Mouse (Mus musculus) megakaryocyte, adult 5-6 weeks (primary cell): ENCODE data around the gene Dazap1. TPM values are rescaled to one million over a fixed set of nuclear protein-coding genes. Genes with fewer than 3 reads are reported as not detected.
A peak's percentile ranks its signal among the peaks of the same experiment; 100 is the strongest.

ENCODE experiments used
- ATAC-seq: 2 replicates; pipeline ENCODE4 v1.8.0; 2016; ENCODE audit warnings: mild to moderate bottlenecking, inconsistent platforms; ENCODE audit not compliant: poor library complexity, severe bottlenecking
- total RNA-seq, 2 experiments: library from RNA; stranded (forward) in 1 of 2; stranded (reverse) in 1 of 2; fragments of 153-499, 151-499 nt in 1 of 2; fragments of 221-1000, 200-1000 nt in 1 of 2; gene quantifications; 2 replicates each; pipeline versions ENCODE4 v1.2.3 to v1.2.4; 2015 to 2017

The Dazap1 gene
- total RNA-seq, 2 experiments from 2014 or later = 41.4 to 200 TPM

- no peak for ATAC-seq
Measured at GRCm38 (mm10) chr10:80296824-80297223, 35.5 kb downstream of the Dazap1 start.

DNA sequence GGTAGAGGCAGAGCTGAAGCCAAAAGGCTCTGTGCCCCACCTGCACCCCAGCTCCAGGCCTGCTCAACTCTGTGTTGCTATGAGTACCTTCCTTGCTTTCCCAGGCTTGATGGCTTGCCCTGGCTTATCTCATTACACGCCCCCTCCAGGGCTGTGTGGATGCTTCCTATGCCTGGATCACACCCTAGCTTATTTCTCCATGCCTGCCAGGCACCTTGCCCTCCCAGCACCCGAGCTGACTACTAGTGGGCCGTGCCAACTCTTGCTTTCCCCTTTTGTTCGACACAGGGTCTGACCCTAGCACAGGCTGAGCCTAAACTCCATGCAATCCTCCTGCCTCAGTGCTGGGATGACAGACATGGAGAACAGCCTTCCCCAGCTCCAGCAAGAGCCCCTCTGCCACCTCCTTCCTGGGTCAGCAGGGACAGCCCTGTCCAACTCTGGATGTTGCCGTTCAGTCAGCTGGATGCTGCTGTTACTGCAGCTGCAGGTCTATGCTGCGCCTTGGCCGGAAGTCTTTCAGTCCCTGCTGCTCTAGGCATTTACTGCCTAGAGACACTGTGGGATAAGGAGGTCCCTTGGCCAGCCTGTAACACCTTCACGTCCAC lies 36.3 kb downstream of the Dazap1 start:
- no peak for ATAC-seq

DNA sequence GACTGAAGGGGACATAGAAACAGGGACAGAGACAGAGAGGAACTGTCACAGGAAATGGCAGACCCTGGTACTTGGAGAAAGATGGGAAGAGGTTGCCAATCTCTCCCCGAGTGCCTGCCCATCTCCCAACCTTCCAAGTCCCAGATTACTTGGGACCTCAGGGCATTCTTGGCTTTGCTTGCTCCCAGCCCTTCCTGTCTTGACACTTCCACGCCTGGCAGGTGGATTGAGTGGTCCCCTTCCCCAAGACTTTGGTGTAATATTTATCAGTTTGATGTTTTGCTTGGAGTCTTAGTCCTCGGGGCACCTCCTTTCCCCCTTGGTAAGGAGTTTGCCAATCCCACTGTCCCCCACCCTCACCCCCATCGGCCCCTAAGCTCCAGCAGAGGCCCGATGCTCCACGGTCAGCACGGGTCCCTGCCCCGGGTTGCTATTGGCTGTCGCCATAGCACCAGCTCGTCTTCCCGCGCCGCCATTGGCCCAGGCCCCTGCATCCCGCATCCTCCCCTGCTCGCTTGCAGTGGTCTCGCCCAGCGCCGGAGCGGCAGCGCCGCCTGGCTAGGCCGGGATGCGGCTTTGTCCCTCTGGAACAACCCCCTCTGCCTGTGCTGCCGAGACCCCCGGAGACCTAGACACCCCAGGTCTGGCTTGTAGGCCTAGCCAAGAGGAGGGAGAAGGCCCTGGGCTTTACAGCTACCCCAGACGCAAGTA lies 37.4 kb downstream of the Dazap1 start:
- no peak for ATAC-seq

DNA sequence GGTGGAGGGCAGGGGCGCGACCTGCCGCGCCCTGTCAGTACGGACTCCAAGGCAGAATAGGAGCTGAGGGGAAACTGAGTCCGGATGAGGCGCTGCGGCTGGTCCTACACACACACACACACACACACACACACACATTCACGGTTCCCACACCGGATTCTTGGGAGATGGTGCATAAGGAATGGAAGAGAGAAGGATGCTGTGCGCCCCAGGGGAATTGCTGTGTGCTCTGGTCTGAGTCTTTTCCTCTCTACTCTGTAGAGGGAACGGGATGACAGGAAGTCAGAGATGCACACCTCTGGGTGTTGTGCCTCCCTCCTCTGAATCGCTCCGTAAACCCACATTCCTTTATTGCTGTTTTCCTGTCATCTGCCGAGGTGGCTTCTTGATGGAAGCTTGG lies 38.0 kb downstream of the Dazap1 start:
- ATAC-seq = no peak

DNA sequence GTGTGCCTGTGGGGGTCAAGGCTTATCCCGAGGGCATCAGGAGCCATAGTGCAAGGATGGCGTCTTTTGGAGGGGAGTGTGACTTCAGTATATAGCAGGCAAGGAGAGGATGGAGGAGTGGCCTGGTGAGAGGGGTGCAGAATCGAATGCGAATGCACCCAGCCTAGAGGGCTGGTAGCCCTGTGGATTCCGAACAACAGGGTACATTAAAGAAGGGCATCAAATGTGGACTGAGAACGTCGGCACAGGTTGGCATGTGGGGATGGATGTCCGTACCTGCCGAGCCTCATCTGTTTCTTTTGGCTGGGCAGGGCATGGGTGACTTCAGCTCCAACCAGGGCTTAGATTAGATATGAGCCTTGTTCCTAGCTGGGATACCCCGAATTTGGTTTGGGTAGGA lies 38.5 kb downstream of the Dazap1 start:
- ATAC-seq = no peak

DNA sequence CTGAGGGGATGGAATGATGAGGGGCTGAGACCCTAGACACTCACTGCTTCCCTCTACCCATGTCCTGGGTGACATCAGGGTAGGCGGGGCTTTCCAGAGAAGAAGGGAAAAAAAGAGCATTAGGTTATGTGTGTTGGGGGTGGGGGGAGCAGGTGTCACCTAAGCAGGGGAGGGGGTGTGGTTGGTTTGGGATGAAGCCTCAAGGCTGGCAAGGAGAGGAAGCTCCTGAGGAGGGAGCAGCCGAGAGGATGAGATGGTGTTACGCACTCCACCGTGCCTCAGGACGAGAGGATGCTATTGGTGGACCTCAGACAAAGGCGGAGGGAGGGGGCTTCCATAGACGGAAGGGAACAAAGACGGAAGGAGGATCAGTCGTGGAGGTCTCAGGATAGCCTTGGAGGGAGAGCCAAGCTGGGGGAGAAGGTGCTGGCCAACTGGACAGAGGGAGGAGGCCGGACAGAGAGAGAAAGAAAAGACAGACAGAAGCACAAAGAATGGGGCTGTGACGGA lies 39.4 kb downstream of the Dazap1 start:
- no peak for ATAC-seq

- no peak for ATAC-seq
Measured at GRCm38 (mm10) chr10:80301256-80302081, 40.2 kb downstream of the Dazap1 start.

- no peak for ATAC-seq
Measured at GRCm38 (mm10) chr10:80302082-80302355, 40.7 kb downstream of the Dazap1 start.

DNA sequence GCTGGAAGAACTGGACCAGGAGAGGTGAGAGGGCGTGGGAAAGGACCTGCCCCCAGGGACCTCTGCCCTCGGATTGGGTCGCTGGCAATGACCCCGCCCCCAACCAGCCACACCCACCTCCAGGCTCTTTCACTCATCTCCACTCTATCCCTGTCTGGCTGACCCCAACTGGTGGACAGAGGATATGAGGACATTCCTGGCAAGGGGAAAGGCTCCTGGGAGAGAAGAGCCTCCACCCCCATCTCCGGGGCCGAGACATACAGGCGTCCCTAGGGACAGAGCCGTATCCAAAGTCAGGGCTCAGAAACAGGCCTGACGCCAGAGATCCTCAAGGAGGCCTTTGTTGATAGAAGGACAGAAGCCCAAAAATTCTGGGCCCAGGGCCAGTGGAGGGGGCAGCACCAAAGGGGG lies 41.2 kb downstream of the Dazap1 start:
- ATAC-seq = no peak

GRCm38 (mm10) chr10:80304458-80304857 lies 43.2 kb downstream of the Dazap1 start:
- peak; percentile 18; the same call in 1 of the 2 replicates for ATAC-seq

DNA sequence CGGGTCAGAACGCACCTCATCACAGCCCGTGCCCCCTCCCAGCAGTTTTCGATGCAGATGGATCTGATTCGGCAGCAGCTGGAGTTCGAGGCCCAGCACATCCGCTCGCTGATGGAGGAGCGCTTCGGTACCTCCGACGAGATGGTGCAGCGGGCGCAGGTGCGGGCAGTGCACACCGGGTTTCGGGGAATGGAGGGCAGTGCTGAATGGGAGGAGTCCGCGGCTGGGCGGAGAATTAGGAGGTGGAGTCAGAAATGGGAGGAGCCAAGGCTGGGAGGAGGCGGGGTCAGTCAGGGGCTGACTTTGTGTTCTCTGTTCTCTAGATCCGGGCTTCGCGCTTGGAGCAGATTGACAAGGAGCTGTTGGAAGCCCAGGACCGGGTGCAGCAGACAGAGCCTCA lies 43.6 kb downstream of the Dazap1 start:
- ATAC-seq = peak; percentile 92

- no peak for ATAC-seq
Measured at GRCm38 (mm10) chr10:80311560-80311959, 50.3 kb downstream of the Dazap1 start.

DNA sequence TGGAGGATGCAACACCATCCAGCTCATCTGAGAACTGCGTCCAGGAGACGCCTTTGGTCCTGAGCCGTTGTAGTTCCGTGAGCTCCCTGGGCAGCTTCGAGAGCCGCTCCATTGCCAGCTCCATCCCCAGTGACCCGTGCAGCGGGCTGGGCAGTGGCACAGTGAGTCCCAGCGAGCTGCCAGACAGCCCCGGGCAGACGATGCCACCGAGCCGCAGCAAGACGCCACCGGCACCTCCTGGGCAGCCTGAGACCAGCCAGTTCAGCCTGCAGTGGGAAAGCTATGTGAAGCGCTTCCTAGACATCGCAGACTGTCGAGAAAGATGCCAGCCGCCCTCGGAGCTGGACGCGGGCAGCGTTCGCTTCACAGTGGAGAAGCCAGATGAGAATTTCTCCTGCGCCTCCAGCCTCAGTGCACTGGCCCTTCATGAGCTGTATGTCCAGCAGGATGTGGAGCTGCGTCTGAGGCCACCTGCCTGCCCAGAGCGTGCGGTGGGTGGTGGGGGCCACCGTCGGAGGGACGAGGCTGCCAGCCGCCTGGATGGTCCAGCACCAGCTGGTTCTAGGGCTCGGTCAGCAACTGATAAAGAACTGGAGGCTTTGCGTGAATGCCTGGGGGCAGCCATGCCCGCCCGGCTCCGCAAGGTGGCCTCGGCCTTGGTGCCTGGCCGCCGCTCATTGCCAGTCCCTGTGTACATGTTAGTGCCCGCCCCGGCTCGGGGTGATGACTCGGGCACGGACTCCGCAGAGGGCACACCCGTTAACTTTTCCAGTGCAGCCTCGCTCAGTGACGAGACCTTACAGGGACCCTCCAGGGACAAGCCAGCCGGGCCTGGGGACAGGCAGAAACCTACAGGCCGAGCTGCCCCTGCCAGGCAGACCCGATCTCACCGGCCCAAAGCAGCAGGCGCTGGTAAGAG lies 51.6 kb downstream of the Dazap1 start:
- no peak for ATAC-seq

GRCm38 (mm10) chr10:80313627-80314201 lies 52.4 kb downstream of the Dazap1 start:
- ATAC-seq = peak; percentile 59

DNA sequence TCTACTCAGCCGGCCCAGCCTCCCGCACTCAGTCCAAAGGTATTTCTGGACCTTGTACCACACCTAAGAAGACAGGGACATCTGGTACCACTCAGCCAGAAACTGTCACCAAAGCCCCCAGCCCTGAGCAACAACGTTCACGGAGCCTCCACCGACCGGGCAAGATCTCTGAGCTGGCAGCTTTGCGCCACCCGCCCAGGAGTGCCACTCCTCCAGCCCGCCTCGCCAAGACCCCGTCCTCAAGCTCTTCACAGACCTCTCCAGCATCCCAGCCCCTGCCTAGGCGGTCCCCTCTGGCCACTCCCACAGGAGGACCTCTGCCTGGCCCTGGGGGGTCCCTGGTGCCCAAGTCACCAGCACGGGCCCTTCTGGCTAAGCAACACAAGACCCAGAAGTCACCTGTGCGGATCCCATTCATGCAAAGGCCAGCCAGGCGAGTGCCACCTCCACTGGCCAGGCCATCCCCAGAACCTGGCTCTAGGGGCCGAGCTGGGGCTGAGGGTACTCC lies 53.3 kb downstream of the Dazap1 start:
- ATAC-seq = no peak

- no peak for ATAC-seq
Measured at GRCm38 (mm10) chr10:80315315-80315714, 54.0 kb downstream of the Dazap1 start.

DNA sequence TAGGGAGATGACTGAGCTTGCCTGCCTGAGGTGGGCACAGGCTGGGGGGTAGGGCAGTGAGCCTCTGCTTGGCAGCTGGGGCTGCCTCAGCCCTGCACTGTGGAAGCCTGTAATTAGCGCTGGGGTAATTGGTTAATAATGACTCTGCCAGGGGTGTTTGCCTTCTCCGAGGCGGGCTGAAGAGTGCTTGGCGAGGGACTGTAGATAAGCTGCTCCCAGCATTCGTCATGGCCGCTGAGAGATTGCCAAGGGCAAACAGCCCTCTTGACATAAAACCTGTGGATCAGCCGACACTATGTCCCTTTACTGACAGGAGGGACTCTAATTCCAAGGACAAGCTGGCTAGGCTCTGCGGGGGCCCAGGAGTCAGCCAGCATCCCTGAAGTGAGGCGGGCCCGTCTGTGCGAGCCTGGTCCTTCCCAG lies 55.1 kb downstream of the Dazap1 start:
- no peak for ATAC-seq

- ATAC-seq = peak; percentile 23; the same call in 1 of the 2 replicates
Measured at GRCm38 (mm10) chr10:80317011-80317410, 55.7 kb downstream of the Dazap1 start.

DNA sequence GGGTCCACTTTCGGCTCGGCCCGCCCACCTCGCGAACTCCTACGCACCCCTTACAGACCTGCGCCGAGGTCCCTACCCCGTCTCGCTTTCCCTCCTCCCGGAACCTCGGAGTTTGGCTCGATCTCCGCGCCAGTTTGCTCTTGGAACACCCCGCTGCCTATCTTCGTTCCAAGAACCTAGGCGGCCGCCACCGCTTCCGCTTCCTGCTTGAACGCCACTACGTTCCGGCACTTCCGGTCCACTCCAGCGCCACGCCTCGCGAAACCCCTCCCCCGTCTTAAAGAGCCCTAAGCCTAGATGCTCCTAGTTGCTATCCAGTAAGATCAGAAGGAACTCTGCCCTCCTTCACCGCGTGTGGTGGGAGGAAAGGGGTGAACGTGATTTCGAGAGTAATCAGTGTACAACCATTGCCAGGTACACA lies 59.1 kb downstream of the Dazap1 start, which contains the start of gene 2310011J03Rik:
2310011J03Rik (minus strand) TSS at position 198 of the 421 bp plus-strand sequence.
- peak; percentile 82 for ATAC-seq
